Mouse (Mus musculus): ENCODE data around the gene Adam1a. TPM values are rescaled to one million over a fixed set of nuclear protein-coding genes. Genes with fewer than 3 reads are reported as not detected.

The Adam1a gene
- total RNA-seq, 2 experiments from 2014 or later: 12.1 to 14.9 TPM

DNA sequence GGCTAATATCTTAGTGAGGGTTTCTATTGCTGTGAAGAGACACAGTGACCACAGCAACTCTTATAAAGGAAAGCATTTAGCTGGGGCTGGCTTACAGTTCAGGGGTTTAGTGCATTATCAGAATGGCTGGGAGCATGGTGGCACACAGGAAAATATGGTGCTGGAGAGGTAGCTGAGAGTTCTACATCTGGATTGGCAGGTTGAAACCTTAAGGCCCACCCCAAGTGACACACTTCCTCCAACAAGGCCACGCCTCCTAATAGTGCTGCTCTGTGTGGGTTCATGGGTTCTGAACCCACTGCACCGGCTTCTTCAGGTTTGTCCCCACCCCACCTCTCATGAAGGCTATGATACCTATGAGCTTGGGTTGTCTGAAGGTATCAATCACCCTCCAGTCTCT is 72.9 kb downstream of the Adam1a start:
- Histone ChIP-seq H3K27ac (no peak overlapping the region), H3K4me3 (no peak overlapping the region)
- intact Hi-C loops (cut with DNase I): no loop called here
- DNase-seq (ENCODE audit: extremely low spot score in 1 of 2, low spot score in 2 of 2): no peak
- TF ChIP-seq CTCF (IDR thresholded peaks at IDR 0.05): no peak

- H3K4me3 ChIP-seq: no peak overlapping the region
- H3K27ac ChIP-seq: no peak overlapping the region
- TF ChIP-seq CTCF (IDR thresholded peaks at IDR 0.05): no peak
- DNase-seq (ENCODE audit: extremely low spot score in 1 of 2, low spot score in 2 of 2): no peak
- intact Hi-C loops (cut with DNase I): no loop called here
Measured at GRCm38 (mm10) chr5:121469566-121469965, 75.7 kb downstream of the Adam1a start.

Other genes starting within 250 kb of the Adam1a start
- gene Trafd1, start 159.8 kb downstream of the Adam1a start, total RNA-seq (2021): 10 to 100 TPM; 78.9 to 81.2 TPM
- gene Naa25, start 147.5 kb downstream of the Adam1a start, total RNA-seq (2021): 10 to 100 TPM; 42.9 to 43.3 TPM
- 1 to 10 TPM; 7.5 to 8.7 TPM for gene Tmem116, start 93.6 kb downstream of the Adam1a start, total RNA-seq (2021)
- 100 to 1,000 TPM; 129 to 136 TPM for gene Erp29, start 93.0 kb downstream of the Adam1a start, total RNA-seq (2021)
- under 1 TPM in 1 of 2 experiments, not detected in 1; 0.12 TPM for gene Adam1b, start 42.0 kb downstream of the Adam1a start, total RNA-seq (2021)
- under 1 TPM in 1 of 2 experiments, not detected in 1; 0.98 TPM for gene Gm42878, start within 50 bp of the Adam1a start, total RNA-seq (2021)
- 10 to 100 TPM; 60.1 to 75.3 TPM for gene Mapkapk5, start 423 bp upstream of the Adam1a start, total RNA-seq (2021)
- 100 to 1,000 TPM; 111 to 120 TPM for gene Aldh2, start 48.3 kb upstream of the Adam1a start, total RNA-seq (2021)
- gene Acad12, start 73.5 kb upstream of the Adam1a start, total RNA-seq (2021): 1 to 10 TPM; 6.1 to 6.9 TPM
- gene Acad10, start 115.0 kb upstream of the Adam1a start, total RNA-seq (2021): 1 to 10 TPM; 5.0 to 5.3 TPM
- gene Brap, start 115.1 kb upstream of the Adam1a start, total RNA-seq (2021): 10 to 100 TPM; 67.3 to 68.0 TPM
- 100 to 1,000 TPM; 248 to 251 TPM for gene Atxn2, start 165.9 kb upstream of the Adam1a start, total RNA-seq (2021)